Mouse (Mus musculus): ENCODE results near the gene Znrf4. TPM values are rescaled to one million over a fixed set of nuclear protein-coding genes. Genes with fewer than 3 reads are reported as not detected.

Gene Znrf4
- not detected for total RNA-seq (2021)

GRCm38 (mm10) chr17:56512310-56512709, at the start of gene Znrf4:
TSS of gene Znrf4 (minus strand) at chr17:56512431.
- intact Hi-C loops (cut with DNase I), result no loop called here

DNA sequence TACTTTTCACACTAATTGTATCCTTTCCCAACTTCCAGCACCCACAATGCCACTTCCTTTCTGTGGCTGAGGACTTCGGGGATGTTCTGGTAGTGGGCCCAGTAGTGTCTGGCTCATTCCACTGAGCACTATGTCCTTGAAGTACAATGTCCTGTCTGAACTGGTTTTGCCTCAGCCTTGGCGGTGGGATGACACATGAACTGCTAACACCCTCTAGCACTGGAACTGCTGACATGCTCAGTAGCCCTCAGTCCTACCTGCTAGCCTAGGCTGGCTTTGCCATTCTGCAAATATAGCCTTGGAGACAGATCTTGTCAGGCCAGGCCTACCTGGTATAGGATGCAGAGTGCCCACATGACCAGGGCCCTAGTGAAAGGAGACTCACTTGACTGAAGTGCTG, 49.6 kb upstream of the Znrf4 start:
- DNase-seq (ENCODE audit: extremely low spot score in 1 of 2, low spot score in 2 of 2), result no peak
- intact Hi-C loops (cut with DNase I), result no loop called here

More at GRCm38 (mm10) chr17:56512310-56512709, at the start of gene Znrf4:
- DNase-seq (ENCODE audit: extremely low spot score in 1 of 2, low spot score in 2 of 2), result no peak

DNA sequence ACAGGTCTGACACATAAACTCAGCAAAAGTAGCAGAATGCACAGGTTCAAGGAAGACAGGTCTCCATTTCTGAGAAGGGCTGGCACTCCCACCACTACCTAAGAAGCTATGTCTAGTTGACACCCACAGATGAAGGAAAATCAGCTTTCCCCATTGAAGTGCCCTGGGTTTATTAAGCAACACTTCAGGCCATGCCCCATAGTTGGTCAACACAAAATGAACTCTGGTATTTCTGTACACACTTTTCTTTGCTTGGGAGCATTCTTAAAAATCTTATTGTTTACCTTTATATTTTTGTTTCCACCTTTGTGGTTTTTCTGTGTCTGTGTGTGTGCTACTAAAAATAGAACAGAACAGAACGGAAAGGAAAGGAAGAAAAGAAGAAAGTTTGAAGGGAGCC, 47.9 kb upstream of the Znrf4 start:
- no peak for DNase-seq (ENCODE audit: extremely low spot score in 1 of 2, low spot score in 2 of 2)

GRCm38 (mm10) chr17:56559386-56559785, 47.2 kb upstream of the Znrf4 start:
- intact Hi-C loops (cut with DNase I), result loop anchor here (2.0 kb wide), 1 partner anchor 203 kb away; no protein-coding TSS in a partner anchor
- DNase-seq (ENCODE audit: extremely low spot score in 1 of 2, low spot score in 2 of 2), result no peak

More for the DNA sequence above, 47.9 kb upstream of the Znrf4 start:
- intact Hi-C loops (cut with DNase I), result no loop called here

DNA sequence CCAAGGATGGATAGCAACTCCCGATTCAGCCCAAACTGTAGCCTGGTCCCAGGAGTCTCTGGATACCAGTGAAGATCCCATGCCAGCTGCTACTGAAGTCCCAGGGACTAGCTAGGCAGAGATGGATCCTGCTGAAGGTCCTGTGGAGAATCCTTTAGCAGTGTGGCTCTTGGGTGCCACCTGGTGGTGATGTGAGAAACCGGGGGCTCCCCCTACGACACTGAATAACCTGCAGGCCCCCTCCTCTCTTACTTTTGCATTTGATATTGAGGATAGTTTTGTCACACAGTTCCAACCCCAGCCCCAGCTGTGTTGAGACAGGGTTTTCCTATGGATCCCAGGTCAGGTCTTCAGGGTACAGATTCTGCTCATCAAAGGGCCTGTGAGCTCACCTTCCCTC, 46.2 kb upstream of the Znrf4 start:
- intact Hi-C loops (cut with DNase I), result loop anchor here (2.0 kb wide), 1 partner anchor 202 kb away; no protein-coding TSS in a partner anchor
- DNase-seq (ENCODE audit: extremely low spot score in 1 of 2, low spot score in 2 of 2), result peak in 1 of 2 experiments; percentile 69

DNA sequence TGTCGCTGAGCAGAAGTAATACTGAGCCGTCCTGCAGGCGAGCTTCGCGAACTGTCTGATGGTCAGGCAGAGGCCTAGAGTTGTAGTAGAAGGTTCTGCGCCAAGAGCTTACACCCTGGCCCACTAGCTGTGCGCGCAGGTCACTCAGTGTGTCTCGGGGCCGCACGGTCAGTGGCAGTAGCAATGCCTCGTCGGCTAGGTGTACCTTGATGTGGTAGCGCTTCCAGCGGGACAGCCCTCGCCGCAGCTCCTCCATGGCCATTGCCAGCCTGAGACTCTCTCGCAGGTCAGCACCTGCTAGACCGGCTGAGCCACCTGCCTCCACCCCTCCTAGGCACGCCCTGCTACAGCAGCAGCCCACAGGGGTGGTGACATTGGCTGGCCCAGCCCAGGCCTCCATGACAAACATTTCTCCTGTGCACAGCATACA, 41.9 kb upstream of the Znrf4 start, which contains the start of gene Gm20219:
TSS of gene Gm20219 (minus strand) at position 266 of the 430 bp plus-strand sequence.
- intact Hi-C loops (cut with DNase I), result loop anchor here (5.0 kb wide), 3 partner anchors 47 to 127 kb away; partner anchors contain the start of gene Ptprs
- peak in 1 of 2 experiments; percentile 37 for DNase-seq (ENCODE audit: extremely low spot score in 1 of 2, low spot score in 2 of 2)

GRCm38 (mm10) chr17:56552781-56553363, 40.6 kb upstream of the Znrf4 start:
- DNase-seq (ENCODE audit: extremely low spot score in 1 of 2, low spot score in 2 of 2), result peak; percentile 71 to 82
- intact Hi-C loops (cut with DNase I), result loop anchor here (5.0 kb wide), 3 partner anchors 46 to 126 kb away; partner anchors contain the start of gene Ptprs

DNA sequence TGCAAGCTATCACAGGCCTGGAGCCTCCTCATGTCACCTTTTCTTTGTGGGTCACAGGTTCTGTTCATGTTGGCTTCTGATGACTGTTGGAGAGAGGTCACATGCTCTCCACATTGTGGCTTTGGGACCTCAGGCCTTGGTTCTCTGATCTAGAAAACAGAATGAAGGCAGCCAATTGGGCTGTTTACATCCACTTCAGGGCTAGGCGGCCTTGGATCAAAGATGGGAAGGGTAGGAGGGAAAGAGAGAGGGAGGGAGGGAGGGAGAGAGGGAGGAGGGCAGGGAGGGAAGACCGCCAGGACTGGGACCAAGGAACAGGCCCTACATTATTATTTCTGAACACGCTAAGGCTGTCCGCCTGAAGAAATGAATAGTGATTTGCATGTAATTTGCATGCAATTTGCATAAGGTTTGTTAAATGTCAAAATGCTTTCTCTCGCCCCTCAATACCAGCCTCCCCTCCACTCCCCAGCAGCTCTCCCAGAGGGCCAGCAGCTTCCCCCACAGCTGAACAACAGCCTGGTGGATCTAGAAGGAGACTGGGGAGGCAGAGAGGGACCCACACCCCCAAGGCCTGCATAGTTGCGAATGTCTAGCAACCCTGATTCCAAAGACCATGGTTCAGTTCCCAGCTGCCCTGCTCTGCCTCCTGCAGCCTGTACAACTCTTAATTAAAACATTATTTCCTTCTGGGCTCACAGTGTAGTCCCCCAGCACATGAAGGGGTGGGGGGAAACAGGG, 39.8 kb upstream of the Znrf4 start:
- peak; percentile 48 to 52 for DNase-seq (ENCODE audit: extremely low spot score in 1 of 2, low spot score in 2 of 2)

DNA sequence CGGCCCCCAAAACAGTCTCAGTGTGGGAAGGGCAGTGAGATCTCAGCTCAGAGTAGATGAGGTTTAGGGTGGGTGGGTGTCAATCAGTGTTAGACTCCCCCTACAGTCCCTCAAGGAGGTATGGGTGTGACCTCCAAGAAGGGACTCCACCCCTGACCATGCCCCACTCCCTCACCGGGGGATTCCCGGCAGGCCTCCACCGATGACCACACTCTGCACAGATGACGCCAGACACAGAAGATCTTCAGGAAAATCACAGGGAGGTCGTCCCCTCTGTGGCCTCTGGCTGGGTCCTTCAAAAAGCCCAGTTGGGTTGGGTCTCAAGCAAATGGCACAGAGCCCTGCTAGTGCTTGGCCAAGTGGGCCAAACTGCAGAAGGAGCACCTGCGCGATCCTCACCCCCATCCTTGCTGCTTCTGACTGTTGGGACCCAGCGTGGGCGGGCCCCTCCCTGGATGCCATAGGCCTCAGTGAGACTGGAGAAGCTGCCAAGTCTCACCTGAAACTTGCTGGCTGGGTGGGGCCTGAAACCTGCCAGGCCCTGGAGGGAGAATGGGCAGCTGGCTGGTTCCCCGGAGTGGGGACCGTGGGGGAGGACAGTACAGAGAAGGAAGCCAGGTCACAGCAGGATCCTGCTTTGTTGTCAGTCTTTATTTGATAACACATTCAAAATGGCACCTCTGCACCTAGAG, 38.7 kb upstream of the Znrf4 start:
- peak in 1 of 2 experiments; percentile 32 for DNase-seq (ENCODE audit: extremely low spot score in 1 of 2, low spot score in 2 of 2)
- intact Hi-C loops (cut with DNase I), result loop anchor here (5.0 kb wide), 3 partner anchors 44 to 124 kb away; partner anchors contain the start of gene Ptprs

More for the DNA sequence above, 39.8 kb upstream of the Znrf4 start:
- intact Hi-C loops (cut with DNase I), result loop anchor here (5.0 kb wide), 3 partner anchors 45 to 125 kb away; partner anchors contain the start of gene Ptprs

DNA sequence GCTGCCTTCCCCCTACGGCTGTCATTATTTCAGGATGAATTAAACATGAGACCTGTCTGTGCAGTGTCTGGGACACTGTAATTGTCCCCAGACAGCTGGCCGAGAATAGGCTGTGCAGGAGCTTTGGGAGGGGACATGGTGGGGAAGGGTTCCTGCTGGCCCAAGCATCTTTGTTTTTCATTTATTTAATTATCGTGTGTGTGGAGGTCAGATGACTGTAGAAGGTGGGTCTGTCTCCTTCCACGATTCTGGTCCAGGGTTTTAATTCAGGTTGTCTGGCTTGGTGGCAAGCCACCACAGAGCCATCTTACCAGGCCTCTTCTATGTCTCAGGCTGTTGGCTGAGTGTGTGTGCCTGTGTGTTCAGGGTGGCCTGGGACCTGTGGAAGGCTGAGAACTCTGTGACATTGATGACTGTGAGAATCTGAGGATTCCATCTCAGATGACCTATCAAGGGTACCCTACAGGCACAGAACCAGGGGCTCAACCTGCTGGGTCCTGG, 36.4 kb upstream of the Znrf4 start:
- intact Hi-C loops (cut with DNase I), result no loop called here

GRCm38 (mm10) chr17:56547846-56548604, 35.8 kb upstream of the Znrf4 start:
- intact Hi-C loops (cut with DNase I), result no loop called here
- peak in 1 of 2 experiments; percentile 27 for DNase-seq (ENCODE audit: extremely low spot score in 1 of 2, low spot score in 2 of 2)

More for the DNA sequence above, 36.4 kb upstream of the Znrf4 start:
- DNase-seq (ENCODE audit: extremely low spot score in 1 of 2, low spot score in 2 of 2), result no peak

- DNase-seq (ENCODE audit: extremely low spot score in 1 of 2, low spot score in 2 of 2), result peak in 1 of 2 experiments; percentile 11
- intact Hi-C loops (cut with DNase I), result no loop called here
Measured at GRCm38 (mm10) chr17:56547116-56547845, 35.0 kb upstream of the Znrf4 start.

DNA sequence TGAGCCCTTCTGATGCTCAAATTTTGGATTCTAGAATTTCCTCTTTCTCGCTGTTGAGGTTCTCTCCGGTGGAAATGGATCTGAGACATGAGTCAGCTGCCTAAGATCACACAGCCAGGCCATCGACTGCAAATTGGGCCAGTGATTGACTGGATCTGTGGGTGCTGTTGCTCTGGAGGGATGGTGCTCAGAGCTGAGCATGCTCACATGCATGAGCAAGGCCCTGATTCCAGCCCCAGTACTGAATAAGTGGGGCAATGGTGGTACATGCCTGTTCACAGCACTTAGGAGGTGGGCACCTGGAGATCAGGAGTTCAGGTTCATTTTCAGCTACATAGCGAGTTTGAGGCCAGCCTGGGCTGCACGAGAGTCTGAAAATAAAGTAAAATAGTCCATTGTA, 34.3 kb upstream of the Znrf4 start:
- DNase-seq (ENCODE audit: extremely low spot score in 1 of 2, low spot score in 2 of 2), result no peak
- intact Hi-C loops (cut with DNase I), result no loop called here

DNA sequence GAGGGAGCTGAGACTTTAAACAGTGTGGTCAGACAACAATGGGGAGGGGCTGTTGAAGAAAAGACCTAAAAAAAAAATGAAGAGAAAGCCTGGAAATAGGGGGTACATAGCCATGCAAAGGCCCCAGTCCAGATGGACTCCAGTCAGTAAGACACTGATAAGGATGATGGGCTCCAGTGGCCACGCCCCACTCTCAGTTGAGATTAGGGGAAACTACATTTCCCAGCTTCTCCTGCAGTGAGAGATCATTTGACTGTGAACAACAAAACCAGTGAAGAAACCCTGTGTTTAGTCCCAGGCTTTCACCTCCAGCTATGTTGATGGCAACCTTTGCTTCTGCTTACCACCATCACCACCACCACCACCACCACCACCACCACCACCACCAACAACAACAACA, 33.7 kb upstream of the Znrf4 start:
- intact Hi-C loops (cut with DNase I), result no loop called here
- DNase-seq (ENCODE audit: extremely low spot score in 1 of 2, low spot score in 2 of 2), result no peak

DNA sequence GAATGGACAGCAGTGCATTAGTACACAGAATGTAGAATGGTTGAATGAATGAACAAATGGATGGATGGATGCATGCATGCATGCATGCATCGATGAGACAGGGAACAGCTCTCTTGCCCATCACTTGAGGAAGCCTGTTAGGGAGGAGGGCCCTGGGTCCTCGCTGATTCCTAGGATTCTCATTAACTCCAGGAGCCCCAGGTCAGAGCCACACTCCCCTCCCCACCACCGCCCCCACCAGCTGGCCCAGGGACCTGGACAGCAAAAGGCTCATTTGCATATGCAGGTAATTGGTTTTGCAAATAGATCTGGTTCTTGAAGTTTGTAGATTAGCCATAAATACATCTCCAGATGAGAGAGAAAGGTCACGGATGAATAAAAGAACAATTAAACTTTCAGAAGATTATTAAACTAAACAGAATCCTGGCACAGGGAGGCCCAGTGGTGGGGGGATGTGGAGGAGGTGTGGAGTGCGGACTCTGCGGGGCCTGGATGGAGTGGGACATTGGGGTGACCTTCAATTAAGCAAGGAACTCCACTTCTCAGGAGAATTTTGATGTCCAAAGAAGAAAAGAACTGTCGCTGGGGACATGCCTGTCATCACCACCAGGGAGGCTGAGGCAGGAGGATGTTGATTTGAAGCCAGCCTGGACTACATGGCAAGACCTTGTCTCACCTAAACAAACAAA, 32.6 kb upstream of the Znrf4 start:
- intact Hi-C loops (cut with DNase I), result no loop called here
- no peak for DNase-seq (ENCODE audit: extremely low spot score in 1 of 2, low spot score in 2 of 2)

- intact Hi-C loops (cut with DNase I), result no loop called here
Measured at GRCm38 (mm10) chr17:56543684-56544224, 31.5 kb upstream of the Znrf4 start.

GRCm38 (mm10) chr17:56542736-56543135, 30.5 kb upstream of the Znrf4 start:
- intact Hi-C loops (cut with DNase I), result no loop called here
- DNase-seq (ENCODE audit: extremely low spot score in 1 of 2, low spot score in 2 of 2), result no peak

More at GRCm38 (mm10) chr17:56543684-56544224, 31.5 kb upstream of the Znrf4 start:
- DNase-seq (ENCODE audit: extremely low spot score in 1 of 2, low spot score in 2 of 2), result no peak

Measured in left cerebral cortex, postnatal 10 days (tissue).